Mouse (Mus musculus): ENCODE data around the gene Dnaaf1. TPM values are rescaled to one million over a fixed set of nuclear protein-coding genes. Genes with fewer than 3 reads are reported as not detected.

Dnaaf1 gene
- total RNA-seq, 1 experiment from 2014 or later, result not detected

DNA sequence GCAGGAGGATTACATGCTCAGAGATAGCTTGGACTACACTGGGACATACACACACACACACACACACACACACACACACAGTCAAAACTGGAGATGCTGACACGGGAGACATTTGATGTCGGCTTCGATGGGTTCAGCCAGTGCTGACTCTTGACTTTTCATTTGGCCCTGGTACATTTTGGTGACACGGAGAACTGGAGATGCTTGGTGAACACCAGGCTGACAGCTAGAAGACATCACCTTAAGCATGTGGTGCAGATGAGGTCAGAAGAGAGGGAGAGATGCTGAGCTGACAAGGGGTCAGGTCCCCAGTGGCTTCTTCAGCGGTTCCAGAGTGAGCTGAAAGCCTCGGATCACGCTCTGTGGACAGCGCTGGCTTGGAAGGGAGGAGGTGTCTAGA is 48.0 kb downstream of the Dnaaf1 start:
- DNase-seq, result no peak

GRCm38 (mm10) chr8:119623744-119624143 is 48.7 kb downstream of the Dnaaf1 start:
- DNase-seq, result no peak

DNA sequence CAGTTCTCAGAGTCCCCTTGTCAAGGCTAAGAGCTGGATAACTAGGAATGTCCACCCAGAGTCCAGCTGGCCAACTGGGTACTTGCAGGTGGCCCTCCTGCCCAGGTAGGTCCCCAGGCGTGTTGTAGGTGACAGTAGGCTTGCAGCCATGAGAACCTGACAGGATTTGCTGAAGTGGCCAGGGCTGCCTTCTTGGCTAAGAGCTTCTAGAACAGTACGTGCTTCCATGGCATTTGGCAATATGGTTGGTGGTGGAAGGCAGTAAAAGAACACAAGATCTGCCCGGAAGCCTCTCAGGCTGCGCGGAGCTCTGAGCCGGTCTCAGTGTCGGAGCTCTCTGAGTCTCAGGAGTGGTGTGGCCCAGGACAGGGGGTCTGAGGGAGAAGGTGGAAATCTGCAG is 49.9 kb downstream of the Dnaaf1 start:
- DNase-seq, result no peak

- no peak for DNase-seq
Observed at GRCm38 (mm10) chr8:119625788-119626187, 50.8 kb downstream of the Dnaaf1 start.

GRCm38 (mm10) chr8:119627199-119627598 is 52.2 kb downstream of the Dnaaf1 start:
- DNase-seq, result no peak

DNA sequence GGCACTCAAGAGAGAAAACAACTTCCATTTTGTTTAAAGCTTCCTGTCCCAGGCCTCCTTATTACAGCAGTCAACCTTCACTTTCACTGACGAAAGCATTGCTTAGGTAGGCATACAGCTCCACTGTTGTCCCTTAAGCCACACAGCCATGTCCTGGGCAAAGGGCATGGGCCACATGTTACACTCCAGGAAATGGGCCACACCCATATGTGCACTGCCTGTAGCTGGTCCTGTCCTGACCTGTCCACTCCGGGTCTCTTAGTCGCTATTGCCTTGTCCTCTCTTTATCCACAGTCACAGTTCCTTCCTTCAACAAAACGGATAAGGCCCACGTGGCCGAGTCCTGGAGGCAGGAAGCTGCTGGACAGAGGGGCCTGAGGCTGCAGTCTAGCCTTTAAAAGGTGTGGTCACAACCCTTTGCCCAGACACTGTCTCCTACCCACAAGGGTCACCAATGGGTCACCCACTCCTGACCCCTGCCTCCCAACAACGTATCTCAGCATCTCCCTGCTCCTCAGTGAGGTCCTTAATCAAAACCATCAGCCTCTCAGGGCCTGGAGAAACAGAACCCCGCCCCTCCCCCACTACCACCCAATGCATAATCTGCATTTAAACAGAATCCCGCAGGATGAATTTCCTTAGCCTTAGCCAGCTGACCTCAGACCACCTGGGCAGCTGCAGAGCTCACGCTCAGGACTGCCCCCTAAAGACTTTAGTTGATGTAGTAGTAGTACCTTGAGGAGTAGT is 52.8 kb downstream of the Dnaaf1 start:
- DNase-seq, result no peak

GRCm38 (mm10) chr8:119630841-119631240 is 55.8 kb downstream of the Dnaaf1 start:
- peak; percentile 54 for DNase-seq

DNA sequence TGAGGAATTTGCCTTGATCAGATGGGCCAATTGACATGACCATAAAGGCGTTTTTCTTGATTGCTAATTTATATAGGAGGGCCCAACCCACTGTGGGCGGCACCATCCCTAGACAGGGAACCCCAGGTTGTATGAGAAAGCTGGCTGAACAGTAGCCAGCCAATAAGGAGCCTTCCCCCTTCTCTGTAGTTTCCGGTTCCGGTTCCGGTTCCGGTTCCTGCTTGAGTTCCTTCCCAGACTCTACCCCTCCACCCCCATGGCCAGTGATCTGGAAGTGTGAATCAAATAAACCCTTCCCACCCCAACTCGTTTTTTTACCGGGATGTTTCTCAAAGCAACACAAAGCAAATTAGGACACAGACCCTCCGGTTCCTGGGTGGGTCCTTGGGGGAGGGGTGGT is 57.2 kb downstream of the Dnaaf1 start:
- DNase-seq, result no peak

- no peak for DNase-seq
Observed at GRCm38 (mm10) chr8:119632909-119633308, 57.9 kb downstream of the Dnaaf1 start.

DNA sequence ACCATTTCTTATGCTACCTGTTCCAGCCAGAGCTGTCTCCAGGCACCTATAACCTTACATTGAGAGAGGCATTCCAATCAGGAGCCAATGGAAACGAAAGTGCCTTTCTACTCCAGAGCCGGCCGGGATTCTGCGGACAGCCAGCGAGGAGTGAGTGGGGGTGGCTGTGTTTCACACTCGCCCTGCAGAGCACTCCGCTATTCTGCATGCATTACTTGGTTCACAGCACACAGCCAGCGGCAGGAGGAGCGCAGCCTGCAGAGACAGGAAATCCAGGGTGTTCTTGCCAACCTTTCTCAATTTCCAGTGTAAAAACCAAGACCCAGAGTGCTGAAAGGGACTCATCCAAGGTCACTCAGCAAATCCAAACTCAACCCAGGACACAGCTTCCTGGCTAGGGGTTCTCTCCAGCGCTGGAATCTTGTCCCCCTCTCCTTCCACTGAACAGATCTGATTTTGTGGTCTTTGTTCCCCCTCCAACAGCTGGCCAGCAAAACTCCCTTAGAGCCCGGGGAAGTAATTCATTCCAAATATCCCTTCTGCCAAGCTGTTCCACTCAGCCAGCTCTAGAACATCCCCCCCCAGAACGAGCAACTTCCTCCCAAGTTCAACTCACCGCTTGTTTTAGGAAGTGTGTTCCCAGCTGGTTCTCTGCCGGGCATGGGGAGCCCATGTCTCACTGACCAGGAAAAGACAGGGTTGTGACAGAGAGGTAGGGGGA is 59.7 kb downstream of the Dnaaf1 start:
- no peak for DNase-seq

DNA sequence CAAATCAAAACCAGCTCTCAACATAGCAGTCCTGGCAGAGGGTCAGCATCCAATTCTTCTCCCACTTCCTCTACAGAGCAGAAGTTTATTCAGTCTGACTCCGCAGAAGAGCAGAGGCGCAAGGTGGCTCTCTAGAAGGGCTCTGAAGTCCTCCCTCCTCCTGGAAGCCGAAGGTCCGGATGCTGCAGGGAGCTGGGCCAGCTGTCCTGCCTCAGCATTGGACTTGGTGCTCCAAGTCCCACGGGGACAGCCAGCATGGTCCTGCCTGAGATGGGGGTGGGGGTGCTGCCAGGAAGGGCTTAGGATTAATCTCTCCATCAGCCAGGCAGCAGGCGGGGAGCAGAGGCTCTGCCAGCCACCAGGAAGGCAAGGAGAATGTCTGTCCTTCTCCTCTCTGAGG is 60.3 kb downstream of the Dnaaf1 start, which contains the start of gene Kcng4:
Kcng4 (minus strand) TSS at position 303 of the 400 bp plus-strand sequence.
- DNase-seq, result peak; percentile 44

- no peak for DNase-seq
Observed at GRCm38 (mm10) chr8:119635958-119636357, 60.9 kb downstream of the Dnaaf1 start.

GRCm38 (mm10) chr8:119636766-119637165 is 61.7 kb downstream of the Dnaaf1 start:
- DNase-seq, result peak; percentile 65

GRCm38 (mm10) chr8:119637381-119637780 is 62.3 kb downstream of the Dnaaf1 start:
- DNase-seq, result peak; percentile 21

- DNase-seq, result no peak
Observed at GRCm38 (mm10) chr8:119638261-119638660, 63.2 kb downstream of the Dnaaf1 start.

DNA sequence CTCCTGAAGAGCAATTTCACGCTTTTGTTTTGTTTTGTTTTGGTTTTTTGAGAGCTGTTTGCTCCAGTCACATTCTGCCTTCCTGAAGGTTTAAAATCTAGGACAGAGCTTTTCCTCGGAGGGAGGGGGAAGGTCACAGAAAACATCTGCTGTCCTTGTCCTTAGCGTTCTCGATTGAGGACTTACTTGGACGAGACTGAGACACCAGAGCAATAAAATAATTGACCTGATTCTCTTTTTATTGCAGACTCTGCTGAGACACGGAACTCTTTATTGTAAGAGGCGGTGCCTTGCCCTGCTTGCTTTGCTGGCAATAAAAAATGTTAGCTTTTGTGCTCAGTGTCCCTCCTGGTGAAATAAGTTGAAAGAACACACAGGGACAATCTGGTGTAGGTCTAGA is 64.8 kb downstream of the Dnaaf1 start:
- peak; percentile 49 for DNase-seq

DNA sequence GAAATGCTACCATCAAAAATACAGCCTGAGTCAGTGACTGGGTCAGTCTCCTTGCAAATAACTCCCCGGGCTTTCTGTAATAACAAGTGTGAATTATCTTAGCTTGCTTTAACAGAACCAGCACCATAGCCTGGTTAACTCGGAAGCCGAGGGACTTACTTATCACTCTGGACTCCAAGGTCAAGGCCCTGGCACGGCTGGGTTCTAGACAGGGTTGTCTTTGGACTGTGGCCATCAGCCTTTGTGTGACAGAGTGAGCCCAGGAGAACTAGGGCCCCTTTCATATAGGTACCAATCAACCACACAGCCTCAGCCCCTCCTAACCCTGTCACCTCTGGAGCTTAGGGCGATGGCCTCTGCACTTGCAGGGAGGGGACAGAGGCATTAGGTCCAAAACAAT is 66.0 kb downstream of the Dnaaf1 start:
- DNase-seq, result peak; percentile 64

- DNase-seq, result no peak
Observed at GRCm38 (mm10) chr8:119642960-119643359, 67.9 kb downstream of the Dnaaf1 start.

GRCm38 (mm10) chr8:119644429-119644960 is 69.5 kb downstream of the Dnaaf1 start:
- no peak for DNase-seq

DNA sequence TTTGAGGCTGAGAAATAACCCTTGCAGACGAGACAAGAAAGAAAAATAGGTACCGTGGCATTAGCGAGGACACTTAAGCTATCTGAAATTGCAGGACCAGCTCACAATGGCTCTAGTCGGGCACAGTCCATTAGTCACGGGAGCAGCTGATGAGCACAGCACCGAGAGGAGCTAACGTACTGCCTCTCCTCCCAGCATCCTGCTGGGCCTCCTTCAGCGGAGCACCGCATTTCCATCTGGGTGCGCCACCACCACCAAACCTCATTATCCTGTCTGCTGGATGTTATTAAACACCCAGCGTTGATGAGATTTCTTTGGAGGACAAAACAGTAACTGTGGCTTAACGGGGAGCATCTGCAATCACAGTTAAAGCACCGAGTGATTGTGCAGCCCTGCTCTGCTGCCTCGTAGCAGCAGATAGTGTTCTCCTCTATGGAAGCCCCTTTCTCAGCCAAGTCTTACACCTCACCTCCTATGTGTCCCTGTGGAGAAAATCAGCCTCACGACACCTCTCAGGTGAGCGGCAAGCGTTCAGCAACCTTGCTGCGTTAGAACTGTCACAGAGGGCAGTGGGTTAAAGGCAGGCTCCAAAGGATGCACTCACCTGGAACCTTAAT is 70.1 kb downstream of the Dnaaf1 start:
- DNase-seq, result no peak

DNA sequence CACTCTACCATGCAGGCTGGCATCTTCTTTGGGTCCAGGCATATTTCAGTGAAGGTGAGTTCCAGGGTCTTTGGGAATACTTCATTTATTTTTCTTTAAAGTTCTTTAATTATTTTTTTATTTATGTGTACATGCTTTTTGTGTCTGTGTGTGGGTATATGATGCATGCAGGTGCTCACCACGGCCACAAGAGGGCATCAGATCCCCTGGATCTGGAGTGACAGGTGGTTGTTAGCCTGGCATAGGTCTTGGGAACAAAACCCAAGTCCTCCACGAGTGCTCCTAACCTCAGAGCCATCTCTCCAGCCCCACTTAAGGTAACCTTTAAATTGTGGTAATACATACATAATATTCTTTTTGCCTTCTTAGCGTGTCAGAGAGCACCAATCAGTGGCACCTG is 71.2 kb downstream of the Dnaaf1 start:
- no peak for DNase-seq

GRCm38 (mm10) chr8:119646846-119647245 is 71.8 kb downstream of the Dnaaf1 start:
- no peak for DNase-seq
